Mouse (Mus musculus) kidney, adult 2 months (tissue): ENCODE measurements around the gene Morf4l1. TPM values are rescaled to one million over a fixed set of nuclear protein-coding genes. Genes with fewer than 3 reads are reported as not detected.
"Not testable (repeated sequence)": the region's sequence is repeated elsewhere in the genome, so short reads cannot be mapped to it uniquely, and the experiment has no call there.

ENCODE experiments used
- DNase-seq: peaks from one replicate; pipeline ENCODE4 v3.0.0; 2021
- H3K27ac ChIP-seq: fragments of 200-500 bp; 2 replicates; pipeline ENCODE4 v1.5.1; 2012; ENCODE audit warnings: low read depth, low read length, control low read depth, inconsistent platforms; ENCODE audit not compliant: insufficient read depth
- H3K27me3 ChIP-seq: fragments of 200-500 bp; replicated peaks from 2 replicates; pipeline ENCODE4 v1.6.1; 2012; ENCODE audit warnings: mild to moderate bottlenecking, moderate library complexity, low read length, inconsistent platforms; ENCODE audit not compliant: control insufficient read depth, insufficient read depth
- H3K36me3 ChIP-seq: fragments of 200-500 bp; 2 replicates; pipeline ENCODE4 v1.6.1; 2012; ENCODE audit warnings: mild to moderate bottlenecking, moderate library complexity, low read length, inconsistent platforms; ENCODE audit not compliant: control insufficient read depth, insufficient read depth
- H3K4me1 ChIP-seq: fragments of 200-500 bp; 2 replicates; pipeline ENCODE4 v1.6.1; 2011; ENCODE audit warnings: low read length; ENCODE audit not compliant: control insufficient read depth, insufficient read depth
- H3K4me3 ChIP-seq: fragments of 200-500 bp; 2 replicates; pipeline ENCODE4 v1.5.1; 2011; ENCODE audit warnings: mild to moderate bottlenecking, low read depth, low read length, control low read depth; ENCODE audit not compliant: insufficient read depth
- CTCF ChIP-seq: fragments of 200-500 bp; conservative IDR thresholded peaks from 2 replicates; pipeline ENCODE4 v1.5.1; 2011; ENCODE audit warnings: low read depth, mild to moderate bottlenecking, control low read depth, low read length, moderate library complexity, mixed read lengths; ENCODE audit not compliant: insufficient read depth, insufficient read length
- POLR2A ChIP-seq: fragments of 200-500 bp; IDR thresholded peaks from one replicate; pipeline ENCODE4 v1.6.1; 2011; ENCODE audit warnings: low read depth, low read length, control low read depth
- WGBS: fragments of 180-500 bp; shearing (Covaris S2); methylation state at CpG from one replicate; pipeline ENCODE4 v1.1.7; 2018; 5-methylcytosine and 5-hydroxymethylcytosine counted together
- polyA plus RNA-seq: library from polyadenylated mRNA; depleted of rRNA; stranded (reverse); fragments of >200 nt; gene quantifications from 2 replicates; pipeline ENCODE4 v1.2.3, GENCODE M21; 2012

The Morf4l1 gene
- polyA plus RNA-seq, 1 experiment = 126 TPM

- WGBS = 64% methylated on average over 8 of the region's 8 CpGs
- Histone ChIP-seq H3K4me1 (no peaks in the 10 kb centered on the region), H3K4me3 (no peak overlapping the region), H3K36me3 (no peaks in the 10 kb centered on the region), H3K27me3 (no peaks in the 10 kb centered on the region), H3K27ac (no peak overlapping the region)
- TF ChIP-seq CTCF = peak; percentile 93
- no peak for TF ChIP-seq POLR2A
- peak; percentile 80 for DNase-seq
Observed at GRCm38 (mm10) chr9:90076849-90077461, 37.6 kb downstream of the Morf4l1 start.

GRCm38 (mm10) chr9:90076131-90076530 lies 38.4 kb downstream of the Morf4l1 start:
- Histone ChIP-seq H3K27ac (no peak overlapping the region), H3K4me1 (no peaks in the 10 kb centered on the region), H3K27me3 (no peaks in the 10 kb centered on the region), H3K36me3 (no peaks in the 10 kb centered on the region), H3K4me3 (no peak overlapping the region)
- 88% methylated on average over 5 of the region's 5 CpGs for WGBS
- no peak for DNase-seq
- no peak for TF ChIP-seq CTCF
- no peak for TF ChIP-seq POLR2A

- 75% methylated on average over 4 of the region's 4 CpGs for WGBS
- no peaks in the 10 kb centered on the region for H3K27me3 ChIP-seq
- no peak overlapping the region for H3K27ac ChIP-seq
- H3K4me1 ChIP-seq = no peaks in the 10 kb centered on the region
- H3K36me3 ChIP-seq = no peaks in the 10 kb centered on the region
- DNase-seq = no peak
- TF ChIP-seq POLR2A (no peak), CTCF (no peak)
- H3K4me3 ChIP-seq = no peak overlapping the region
Observed at GRCm38 (mm10) chr9:90075336-90075735, 39.2 kb downstream of the Morf4l1 start.

GRCm38 (mm10) chr9:90070174-90070573 lies 44.4 kb downstream of the Morf4l1 start:
- WGBS = 66% methylated on average over 7 of the region's 7 CpGs
- no peak overlapping the region for H3K27ac ChIP-seq
- DNase-seq = no peak
- no peaks in the 10 kb centered on the region for H3K36me3 ChIP-seq
- TF ChIP-seq POLR2A (no peak), CTCF (no peak)
- H3K27me3 ChIP-seq = no peaks in the 10 kb centered on the region
- no peak overlapping the region for H3K4me3 ChIP-seq
- no peaks in the 10 kb centered on the region; the same call in 1 of the 2 replicates for H3K4me1 ChIP-seq

GRCm38 (mm10) chr9:90069485-90069884 lies 45.1 kb downstream of the Morf4l1 start:
- H3K27me3 ChIP-seq = no peaks in the 10 kb centered on the region
- TF ChIP-seq CTCF (no peak), POLR2A (no peak)
- peak overlapping the region; percentile 77 for H3K27ac ChIP-seq
- DNase-seq = peak; percentile 52
- 61% methylated on average over 7 of the region's 7 CpGs for WGBS
- H3K36me3 ChIP-seq = no peaks in the 10 kb centered on the region
- no peak overlapping the region for H3K4me3 ChIP-seq
- H3K4me1 ChIP-seq = no peaks in the 10 kb centered on the region; the same call in 1 of the 2 replicates

GRCm38 (mm10) chr9:90068786-90069185 lies 45.8 kb downstream of the Morf4l1 start:
- Histone ChIP-seq H3K4me3 (no peak overlapping the region), H3K36me3 (no peaks in the 10 kb centered on the region), H3K27me3 (no peaks in the 10 kb centered on the region), H3K27ac (no peak overlapping the region), H3K4me1 (no peaks in the 10 kb centered on the region; the same call in 1 of the 2 replicates)
- no peak for DNase-seq
- TF ChIP-seq CTCF = no peak
- WGBS = 84% methylated on average over 6 of the region's 6 CpGs

- Histone ChIP-seq H3K4me1 (no peaks in the 10 kb centered on the region; the same call in 1 of the 2 replicates), H3K36me3 (no peaks in the 10 kb centered on the region), H3K27ac (no peak overlapping the region), H3K4me3 (no peak overlapping the region), H3K27me3 (no peaks in the 10 kb centered on the region)
- TF ChIP-seq POLR2A (no peak), CTCF (no peak)
- no peak for DNase-seq
- WGBS = 59% methylated on average over 2 of the region's 2 CpGs
Observed at GRCm38 (mm10) chr9:90067341-90067740, 47.2 kb downstream of the Morf4l1 start.

GRCm38 (mm10) chr9:90060932-90061331 lies 53.6 kb downstream of the Morf4l1 start:
- not testable (repeated sequence) for DNase-seq, H3K27ac ChIP-seq, H3K36me3 ChIP-seq, H3K27me3 ChIP-seq, H3K4me3 ChIP-seq, H3K4me1 ChIP-seq
- WGBS = 94% methylated on average over 5 of the region's 5 CpGs
